Mouse (Mus musculus) A20 (cell line): ENCODE data around the gene Actg2.
A peak's percentile ranks its signal among the peaks of the same experiment; 100 is the strongest.

ENCODE experiments used
- DNase-seq: peaks from one replicate; pipeline ENCODE4 v3.0.0-alpha.2; 2011; ENCODE audit warnings: low read depth, low spot score

Gene Actg2

DNA sequence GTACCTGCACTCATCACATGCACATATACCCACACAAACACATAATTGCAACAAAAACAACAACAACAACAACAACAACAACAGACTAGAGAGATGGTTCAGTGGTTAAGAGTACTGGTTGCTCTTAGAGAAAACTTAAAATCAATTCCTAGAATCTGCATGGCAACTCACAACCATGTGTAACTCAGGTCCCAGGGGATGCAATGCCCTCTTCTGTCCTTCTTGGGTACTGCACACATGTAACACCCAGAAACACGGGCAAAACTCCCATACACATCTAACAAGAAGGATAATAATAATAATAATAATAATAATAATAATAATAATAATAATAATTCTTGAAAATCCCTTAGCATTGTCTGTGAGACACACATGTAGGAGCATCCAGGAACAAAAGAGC, 23.6 kb downstream of the Actg2 start:
- DNase-seq: peak; percentile 48

DNA sequence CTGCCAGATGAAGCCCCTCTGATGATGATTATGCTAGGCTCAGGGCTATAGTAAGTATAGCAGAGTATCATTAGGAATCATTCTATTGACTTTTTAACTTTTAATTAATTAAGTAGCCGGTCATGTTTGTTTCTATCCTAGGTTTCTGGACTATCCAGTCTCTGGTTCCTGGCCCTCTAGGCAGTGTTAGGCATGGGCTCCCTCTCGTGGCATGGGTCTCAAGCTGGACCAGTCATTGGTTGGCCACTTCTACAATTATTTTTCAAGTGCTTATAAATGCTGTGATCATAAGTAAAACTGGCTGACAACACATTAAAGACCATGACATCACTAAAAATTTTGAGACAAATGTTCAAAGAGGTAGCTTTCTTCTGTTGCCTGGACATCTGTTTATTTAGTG, 25.9 kb downstream of the Actg2 start:
- DNase-seq: no peak

DNA sequence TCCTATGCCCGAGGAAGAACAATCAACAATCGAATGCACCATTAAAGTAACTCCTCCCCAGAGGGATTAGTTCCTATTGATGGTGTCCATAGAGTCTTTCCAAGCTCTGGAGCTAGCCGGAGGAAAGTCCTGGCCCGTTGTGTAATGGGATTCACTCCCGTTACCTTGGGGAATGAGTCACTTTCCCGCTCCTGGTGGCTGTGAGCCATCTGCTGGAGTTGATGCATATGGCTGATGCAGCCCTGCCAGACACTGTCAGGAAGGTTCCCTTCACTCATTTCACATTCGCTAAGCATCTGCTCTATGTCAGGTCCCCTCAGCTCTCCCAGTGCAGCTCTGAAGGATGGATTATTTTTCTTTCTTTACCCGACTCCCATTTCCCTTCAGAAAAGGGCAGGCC, 26.6 kb downstream of the Actg2 start:
- DNase-seq: no peak

DNA sequence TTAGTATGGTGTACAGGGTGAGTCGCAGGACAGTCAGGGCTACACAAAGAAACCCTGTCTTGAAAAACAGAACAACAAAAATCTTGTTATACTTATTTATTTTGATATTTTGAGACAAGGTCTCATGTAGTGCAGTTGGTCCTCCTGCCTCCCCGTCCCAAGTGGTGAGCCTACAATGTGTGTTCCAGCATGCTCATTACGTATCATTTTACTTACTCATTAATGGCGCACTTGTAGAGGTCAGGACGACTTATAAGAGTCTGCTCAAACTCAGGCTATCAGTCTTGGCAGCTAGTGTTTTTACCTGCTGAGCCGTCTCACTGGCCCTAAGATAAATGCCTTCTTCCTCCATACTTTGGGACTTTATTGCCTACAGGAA, 28.9 kb downstream of the Actg2 start:
- no peak for DNase-seq

DNA sequence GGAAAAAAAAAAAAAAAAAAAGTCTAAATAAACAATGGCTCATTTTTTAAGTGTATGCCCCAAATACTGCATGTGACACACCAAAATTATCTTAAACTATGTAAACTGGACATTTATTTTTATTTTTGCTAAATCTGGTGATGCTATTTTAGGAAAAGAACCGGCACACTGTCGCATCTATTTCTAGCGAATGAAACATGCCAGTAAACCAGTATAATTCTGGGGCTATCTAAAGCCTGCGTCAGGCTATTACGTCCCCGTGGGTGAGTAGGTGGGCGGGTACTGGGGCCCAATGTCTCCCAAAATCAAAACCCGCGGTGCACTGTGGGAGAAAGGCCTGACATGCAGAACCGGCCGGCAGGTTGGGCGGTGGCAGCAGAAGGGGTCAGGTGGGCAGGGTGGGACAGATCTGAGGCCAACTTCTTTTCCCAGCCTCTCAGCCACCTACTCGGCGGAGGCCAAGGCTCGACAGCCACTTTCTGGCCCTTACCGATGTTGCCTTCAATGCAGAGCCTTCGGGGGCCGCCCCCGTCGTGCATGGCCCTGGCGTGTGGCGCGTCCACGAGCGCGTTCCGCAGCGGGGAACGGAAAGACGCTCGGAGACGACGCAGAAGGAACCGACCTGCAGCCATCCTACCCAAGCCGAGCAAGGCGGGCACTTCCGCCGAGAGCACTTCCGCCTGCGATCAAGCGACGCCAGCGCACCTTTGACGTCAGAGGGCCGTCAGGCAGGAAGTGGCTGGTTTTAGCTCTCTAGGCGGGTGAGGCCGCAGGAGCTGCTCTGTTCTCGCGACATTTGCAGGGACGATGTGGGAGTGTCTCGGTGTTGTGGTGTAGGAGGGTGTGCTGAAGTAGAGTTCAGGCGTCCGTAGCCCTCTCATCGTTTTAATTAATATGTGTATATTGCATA, 29.6 kb downstream of the Actg2 start, which contains the start of gene Dguok:
Gene Dguok, minus strand, starts transcription at position 712 of the 910 bp plus-strand sequence.
- peak; percentile 94 for DNase-seq

DNA sequence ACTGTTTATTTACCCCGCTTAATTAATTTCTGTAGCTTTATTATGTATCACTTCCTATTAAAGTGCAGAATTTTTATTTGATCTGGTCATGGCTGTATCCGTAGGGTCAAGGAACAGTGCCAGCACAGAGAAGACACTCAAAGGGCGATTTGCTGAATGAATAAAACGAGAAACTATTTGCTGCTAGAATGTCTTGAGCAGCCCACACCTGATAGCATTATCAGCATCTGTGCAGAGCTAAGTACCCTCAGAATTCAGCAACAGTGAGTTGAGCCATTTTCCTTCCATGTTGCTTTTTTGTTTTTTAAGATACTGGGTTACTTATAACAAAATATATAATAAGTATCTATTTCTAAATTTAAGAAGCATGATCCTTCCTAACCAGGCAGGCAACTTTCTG, 30.5 kb downstream of the Actg2 start:
- DNase-seq: no peak

DNA sequence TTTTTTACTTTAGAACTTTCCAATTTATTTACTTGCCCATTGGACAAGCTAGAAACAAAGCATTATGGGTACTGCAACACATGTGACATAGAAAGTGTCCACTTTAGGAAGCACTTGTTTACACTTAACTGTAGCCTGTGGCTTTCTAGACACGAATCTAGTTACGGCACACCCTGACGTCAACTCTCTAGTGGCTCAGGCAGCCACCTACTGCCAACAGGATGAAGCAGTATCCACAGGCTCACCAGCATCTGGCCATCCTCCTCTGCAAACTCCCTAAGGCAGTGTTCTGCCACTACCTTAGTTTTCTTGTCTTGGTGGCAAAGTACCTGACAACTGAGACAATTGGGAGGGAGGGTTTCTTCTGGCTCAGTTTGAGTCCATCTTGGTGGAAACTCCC, 32.7 kb downstream of the Actg2 start:
- no peak for DNase-seq

DNA sequence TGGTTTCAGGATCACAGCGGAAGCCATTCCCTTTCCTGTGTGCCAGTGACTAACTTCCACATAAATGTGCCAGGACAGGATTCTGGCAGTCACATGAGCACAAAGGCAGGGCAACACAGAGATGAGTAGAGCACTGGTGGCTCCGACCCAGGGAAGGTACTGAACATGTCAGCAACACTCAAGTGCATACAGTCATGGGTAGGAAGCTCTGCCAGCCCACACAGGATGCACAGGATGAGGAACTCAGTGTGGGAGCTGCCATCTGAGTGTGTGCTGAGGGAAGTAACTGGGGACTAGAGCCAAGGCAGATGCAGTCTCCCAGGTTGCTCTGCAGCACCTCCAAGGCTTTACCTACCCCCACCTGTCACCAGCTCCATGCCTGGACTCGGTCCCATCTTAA, 33.4 kb downstream of the Actg2 start:
- no peak for DNase-seq

DNA sequence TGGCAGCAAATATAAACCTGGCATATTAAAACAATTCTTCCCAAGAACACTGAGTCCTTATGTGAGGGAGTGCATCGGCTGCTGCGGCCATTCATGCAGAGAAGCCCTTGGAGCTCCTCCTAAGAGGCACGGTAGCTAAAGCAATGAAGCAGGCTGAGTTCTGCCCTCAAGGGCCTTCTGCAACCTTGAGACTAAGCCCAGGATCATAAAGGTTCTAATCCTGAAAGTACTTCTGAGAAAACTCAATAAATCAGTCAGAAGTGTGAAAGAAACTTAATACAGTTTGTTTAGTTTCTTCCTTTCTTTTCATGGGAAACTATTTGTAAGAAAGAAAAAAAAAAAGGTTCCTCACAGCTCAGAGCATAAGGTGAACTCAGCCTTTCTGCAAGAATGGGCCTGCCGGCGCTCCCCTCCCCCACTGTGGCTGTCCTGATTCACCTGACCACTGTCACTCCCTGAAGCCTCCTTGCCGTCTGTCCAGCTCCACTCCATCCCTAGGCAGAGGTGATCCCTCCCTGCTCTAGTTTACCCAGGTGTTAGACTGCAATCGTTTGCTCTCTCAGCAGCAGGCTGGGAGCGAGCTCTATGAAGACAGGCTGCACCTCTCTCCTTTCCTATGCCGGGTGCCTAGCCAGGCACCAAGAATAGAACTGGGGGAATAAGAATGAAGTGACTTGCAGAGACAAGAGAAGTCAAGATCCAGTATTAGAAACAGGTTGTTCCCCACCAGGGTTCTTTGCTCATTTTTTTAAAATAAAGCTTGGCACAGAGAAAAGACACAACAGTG, 34.3 kb downstream of the Actg2 start:
- DNase-seq: no peak

DNA sequence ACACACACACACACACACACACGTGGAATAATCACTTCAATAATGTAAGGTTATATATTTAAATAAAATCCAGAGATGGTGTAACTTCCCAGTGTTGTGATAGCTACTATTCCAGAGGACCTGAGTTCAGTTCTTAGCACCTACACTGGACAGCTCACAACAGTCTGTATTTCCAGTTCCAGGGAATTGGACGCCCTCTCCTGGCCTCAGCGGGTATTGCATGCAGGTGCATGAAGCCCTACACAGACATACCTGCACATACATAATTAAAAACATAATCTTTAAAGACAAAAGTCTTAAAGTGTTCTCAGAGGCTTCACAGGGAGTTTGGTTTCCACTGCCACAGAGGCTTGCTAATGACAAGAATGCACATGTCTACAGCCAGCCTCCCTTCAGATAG, 35.6 kb downstream of the Actg2 start:
- no peak for DNase-seq

DNA sequence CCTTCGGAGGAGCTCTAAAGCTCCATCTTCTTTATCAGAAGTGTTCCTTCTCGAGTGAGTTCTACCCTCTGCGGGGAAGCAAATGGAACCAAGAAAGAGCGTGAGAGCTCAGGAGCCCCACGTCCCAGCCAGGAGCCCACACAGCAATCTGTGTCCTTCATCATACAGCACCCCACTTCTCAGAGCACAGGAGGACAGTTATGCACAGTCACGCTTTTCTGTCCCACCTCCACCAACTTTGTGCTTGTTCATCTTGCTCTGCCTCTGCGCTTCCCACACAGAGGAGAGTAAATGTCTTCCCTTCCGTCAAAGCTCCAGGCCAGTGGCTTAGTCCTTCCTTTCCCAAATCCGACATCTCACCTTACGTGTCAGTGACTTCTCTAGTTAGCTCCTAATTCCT, 37.0 kb downstream of the Actg2 start:
- no peak for DNase-seq

DNA sequence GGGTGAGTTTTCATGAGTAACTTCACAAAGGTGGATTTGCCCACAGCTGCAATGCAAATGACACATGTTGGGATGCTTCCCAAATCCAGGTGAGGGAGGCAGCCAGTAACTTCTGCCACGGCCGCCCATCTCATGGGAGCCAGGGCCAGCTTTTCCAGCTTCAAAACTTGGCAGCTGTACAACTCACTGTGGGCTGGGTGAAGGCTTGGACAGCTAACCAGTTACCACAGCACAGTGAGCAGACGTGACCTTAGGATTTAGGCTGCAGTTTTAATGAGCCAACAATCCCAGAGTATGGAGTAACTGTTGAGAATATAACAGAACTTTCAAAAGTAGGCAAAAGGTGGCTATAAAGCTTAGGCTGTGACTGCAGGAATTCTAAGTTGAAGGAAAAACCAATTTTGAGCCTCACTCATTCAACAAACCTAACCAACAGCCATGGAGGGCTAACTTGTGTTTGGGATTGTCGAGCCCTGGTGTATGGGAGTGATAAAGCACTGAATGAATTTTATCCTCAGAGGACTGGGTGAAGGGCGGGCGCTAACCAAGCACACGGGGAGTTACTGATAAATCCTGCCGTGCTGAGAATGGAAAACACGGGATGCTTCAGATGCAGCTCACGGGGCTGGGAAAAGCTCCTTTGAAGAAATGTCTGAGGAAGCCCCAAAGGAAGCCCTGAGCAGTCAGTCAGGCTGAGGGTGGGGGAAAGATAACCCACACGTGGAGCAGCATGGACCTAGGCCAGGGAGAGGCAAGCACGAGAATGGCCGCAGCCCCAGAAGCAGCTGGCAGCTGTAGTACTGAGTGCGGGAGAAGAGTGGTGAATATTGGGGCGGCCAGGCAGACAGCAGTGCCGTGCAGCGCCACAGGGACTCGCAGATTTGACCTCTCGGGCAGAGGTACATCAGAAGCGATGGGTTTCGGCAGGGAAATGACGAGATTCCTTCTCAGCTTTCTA, 39.0 kb downstream of the Actg2 start:
- DNase-seq: no peak

DNA sequence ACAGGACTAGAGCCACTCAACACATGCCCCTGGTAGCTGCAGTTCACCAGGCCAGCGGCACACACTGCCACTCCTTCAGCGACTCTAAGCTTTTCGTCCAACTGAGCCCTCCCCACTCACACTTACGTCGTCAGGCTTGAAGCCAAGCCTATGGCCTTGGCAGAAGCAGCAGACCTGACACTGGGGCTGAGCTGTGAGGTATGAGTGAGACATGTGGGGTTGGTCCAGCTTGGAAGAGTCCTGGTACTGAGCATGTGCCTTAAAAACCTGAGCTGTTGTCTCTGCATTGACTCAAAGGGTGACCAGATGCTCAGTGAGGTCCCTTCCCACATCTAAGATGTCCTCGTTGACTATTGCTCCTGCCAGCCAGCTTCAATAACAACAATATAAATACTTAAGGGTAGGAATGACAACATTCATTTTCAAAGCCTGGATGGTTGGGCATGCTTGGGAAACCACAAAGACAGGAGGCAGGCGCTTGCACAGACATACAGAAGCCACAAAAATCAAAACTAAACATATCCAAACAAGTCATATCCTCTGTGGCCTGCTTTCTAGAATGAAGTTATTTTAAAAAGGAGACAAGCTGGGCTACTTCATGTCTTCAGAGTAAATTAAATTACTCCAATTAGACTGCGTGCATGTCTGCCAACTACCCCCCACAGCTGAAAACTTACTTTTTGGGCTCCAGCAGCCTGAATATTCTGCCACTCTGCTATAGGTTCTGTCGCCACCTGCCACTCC, 39.9 kb downstream of the Actg2 start:
- no peak for DNase-seq

DNA sequence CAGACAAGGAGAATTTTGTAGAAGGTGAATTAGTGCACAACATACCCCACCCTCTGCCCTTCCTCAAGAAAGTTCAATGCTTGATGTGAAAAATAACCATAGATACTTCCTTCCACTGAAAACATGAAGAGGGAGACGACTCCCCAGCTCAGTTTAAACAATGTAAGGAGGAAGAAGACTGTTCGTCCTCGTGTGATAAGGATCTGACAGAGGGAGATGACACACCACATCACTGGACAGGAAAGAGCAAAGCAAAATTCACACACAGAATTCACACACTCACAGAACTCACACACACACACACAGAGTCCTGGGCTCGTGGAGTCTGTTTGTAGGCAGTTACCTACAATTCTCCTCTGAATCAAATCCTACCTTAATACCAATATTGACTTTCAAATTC, 45.4 kb downstream of the Actg2 start:
- no peak for DNase-seq

DNA sequence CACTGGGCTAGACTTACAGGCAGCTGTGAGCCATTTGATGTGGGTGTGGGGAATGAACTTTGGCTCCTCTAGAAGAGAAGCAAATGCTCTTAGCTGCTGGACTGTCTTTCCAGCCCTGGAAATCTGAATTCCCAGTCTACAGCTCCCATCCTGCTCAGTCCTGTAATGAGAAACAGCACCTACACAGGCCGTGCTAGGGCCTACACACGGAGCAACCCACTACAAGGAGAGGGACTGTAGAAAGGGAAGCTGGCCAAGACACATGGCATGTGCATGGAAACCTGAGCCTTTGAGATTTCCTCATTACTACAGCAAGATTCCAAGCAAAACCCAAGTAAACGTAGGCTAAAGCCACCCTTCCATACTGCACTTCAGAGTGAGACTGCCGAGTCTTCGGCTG, 47.9 kb downstream of the Actg2 start:
- DNase-seq: no peak

DNA sequence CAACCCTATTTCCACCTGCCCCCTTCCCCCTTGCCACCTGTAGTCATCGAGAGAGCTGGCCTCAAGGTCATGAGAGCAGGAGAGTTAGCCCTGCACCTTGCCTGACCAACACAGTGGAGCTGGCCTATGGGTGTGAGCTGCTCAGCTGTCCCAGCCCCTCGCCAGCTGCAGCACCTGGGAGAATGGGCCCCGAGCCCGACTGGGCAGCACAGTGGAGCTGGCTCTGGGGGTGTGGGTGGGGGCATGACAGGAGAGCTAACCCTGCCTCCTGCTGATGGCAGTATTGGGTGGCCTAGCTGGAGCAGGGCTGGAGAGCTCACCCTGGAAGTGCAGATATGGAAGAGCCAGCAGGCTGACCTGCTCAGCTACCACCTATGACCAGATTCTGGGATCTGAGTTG, 48.8 kb downstream of the Actg2 start:
- DNase-seq: no peak

DNA sequence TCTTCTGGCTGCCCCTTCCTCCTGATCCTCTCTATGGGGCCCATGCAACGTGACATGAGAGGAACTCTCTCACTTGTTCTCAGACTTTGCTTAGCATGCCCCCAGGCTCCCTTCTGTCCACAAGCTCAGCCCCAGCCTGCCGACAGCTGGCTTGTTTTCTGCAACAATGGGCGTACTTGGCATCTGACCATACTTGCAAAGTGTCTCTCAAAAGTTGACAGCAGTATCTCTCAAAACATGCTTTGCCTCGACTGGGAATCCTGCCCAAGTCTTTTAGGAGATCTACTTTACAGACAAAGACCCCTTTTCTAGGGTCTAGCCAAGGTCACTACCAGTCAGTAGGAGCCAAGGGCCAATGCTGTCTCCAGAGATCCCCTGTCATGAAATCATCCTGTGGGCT, 50.2 kb downstream of the Actg2 start:
- DNase-seq: no peak

DNA sequence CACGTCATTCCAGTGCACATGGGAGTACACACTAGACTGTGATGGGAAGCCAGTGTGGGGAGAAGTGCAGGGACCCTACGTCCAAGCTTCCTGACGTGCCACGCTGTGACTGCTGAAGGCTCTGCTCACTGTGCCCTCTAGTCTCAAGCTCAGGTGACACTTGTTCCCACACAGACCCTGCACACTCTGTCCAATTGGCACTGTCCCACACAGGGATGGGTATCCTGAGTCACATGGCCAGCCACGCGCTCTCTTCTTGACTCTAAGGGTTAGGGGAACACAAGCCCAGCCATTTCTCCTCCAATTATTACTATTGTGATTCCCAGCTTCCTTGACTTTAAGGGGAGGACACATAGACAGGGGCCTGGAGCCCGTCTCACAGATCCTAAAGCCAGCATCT, 52.3 kb downstream of the Actg2 start:
- no peak for DNase-seq

DNA sequence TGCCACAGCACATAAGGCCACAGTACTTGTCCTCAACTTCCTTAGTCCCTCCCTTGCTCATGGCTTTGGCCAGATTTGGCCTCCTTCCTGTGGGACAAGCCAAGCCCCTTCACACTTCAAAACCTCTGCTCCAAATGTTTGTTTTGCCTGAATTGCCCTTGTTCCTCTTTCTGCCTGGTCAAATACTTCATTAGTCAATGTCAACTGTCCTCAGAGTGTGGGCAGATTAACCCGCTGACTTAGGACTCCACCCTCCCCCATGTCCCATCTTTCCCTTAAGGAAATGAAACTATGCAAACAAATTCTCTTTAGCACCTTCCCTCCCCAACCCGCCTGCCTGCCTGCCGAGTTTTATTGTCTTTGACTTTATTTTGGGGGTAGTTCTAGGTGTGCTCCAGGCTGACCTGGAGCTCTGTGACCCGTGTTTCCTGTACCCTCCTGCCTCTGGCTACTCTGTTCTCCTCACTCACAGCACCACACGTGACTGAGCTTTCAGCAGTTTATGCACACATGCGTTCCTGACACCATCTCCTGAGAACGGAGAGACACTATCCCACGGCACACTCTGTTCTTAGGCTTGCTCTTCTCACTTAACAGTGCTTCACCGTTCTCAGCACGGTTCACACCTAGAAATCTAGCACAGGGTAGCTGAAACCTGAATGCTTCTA, 53.5 kb downstream of the Actg2 start:
- peak; percentile 88 for DNase-seq

DNA sequence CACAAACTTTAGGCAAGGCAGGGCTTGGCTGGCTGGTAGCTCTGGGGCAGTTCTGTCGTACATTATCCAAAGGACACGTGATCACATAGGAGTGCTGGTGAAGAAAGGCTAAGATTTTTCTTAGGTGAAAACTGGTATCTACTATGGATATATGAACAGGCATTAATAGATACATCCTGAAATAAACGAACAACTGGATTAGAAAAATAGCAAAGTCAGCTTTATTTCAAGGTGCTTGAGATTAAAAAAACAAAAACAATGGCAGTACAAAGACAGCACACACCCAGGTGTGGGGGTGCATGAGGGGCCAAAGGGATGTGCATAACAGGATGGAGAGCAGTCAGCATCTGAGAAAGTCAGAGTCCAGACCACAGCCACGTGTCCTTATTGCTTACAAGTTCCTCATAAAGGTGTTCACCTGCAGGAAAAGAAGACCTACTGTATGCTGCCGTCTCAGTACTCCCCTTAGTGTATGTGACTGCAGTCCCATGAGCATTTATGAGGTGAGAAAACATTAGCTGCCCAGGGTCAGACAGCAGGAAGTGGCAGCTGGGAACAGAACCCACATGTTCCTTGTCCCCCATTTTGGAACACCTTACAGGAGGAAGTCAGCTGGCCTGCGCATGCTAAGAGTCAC, 55.9 kb downstream of the Actg2 start:
- DNase-seq: peak; percentile 46
